Mouse (Mus musculus): Measurements from ENCODE around the gene Frem3.

GRCm38 (mm10) chr8:80564205-80564839 is 46.6 kb upstream of the Frem3 start:
- TF ChIP-seq CTCF (IDR thresholded peaks at IDR 0.05; ENCODE audit: extremely low read depth, insufficient read length, insufficient replicate concordance, low read depth, low read length) (no peak), POLR2A (IDR thresholded peaks at IDR 0.05; ENCODE audit: low read depth, low read length) (no peak)
